Mouse (Mus musculus) limb, embryonic 14.5 days (tissue): ENCODE data around the gene Prrc2b. TPM values are rescaled to one million over a fixed set of nuclear protein-coding genes. Genes with fewer than 3 reads are reported as not detected.

Source experiments
- ATAC-seq: fragments of 200-750 bp; cut with Nextera tagmentation; 2 replicates; pipeline ENCODE4 v1.8.0; 2017; ENCODE audit warnings: low read depth, moderate number of reproducible peaks, moderate TSS enrichment; ENCODE audit not compliant: low FRiP score
- DNase-seq: peaks from one replicate; pipeline ENCODE4 v3.0.0-alpha.2; 2015; ENCODE audit warnings: low spot score
- H3K27ac ChIP-seq: fragments of 300-500 bp; sonication (generic); replicated peaks from 2 replicates; pipeline ENCODE4 v1.5.1; 2014; ENCODE audit warnings: low read depth, mild to moderate bottlenecking, low read length, moderate library complexity, mixed read lengths
- H3K27me3 ChIP-seq: fragments of 300-500 bp; sonication (generic); 2 replicates; pipeline ENCODE4 v1.6.1; 2014; ENCODE audit warnings: low read length, mixed read lengths; ENCODE audit not compliant: control insufficient read depth, insufficient read depth
- H3K36me3 ChIP-seq: fragments of 300-500 bp; sonication (generic); 2 replicates; pipeline ENCODE4 v1.6.1; 2014; ENCODE audit warnings: mild to moderate bottlenecking, low read length, moderate library complexity, mixed read lengths; ENCODE audit not compliant: control insufficient read depth, insufficient read depth
- H3K4me1 ChIP-seq: fragments of 300-500 bp; sonication (generic); 2 replicates; pipeline ENCODE4 v1.6.1; 2014; ENCODE audit warnings: antibody characterized with exemption, low read length, mixed read lengths; ENCODE audit not compliant: control insufficient read depth, insufficient read depth
- H3K4me2 ChIP-seq: fragments of 300-500 bp; sonication (generic); replicated peaks from 2 replicates; pipeline ENCODE4 v1.6.1; 2014; ENCODE audit warnings: low read depth, mild to moderate bottlenecking, low read length, moderate library complexity; ENCODE audit not compliant: severe bottlenecking
- H3K4me3 ChIP-seq: fragments of 300-500 bp; sonication (generic); replicated peaks from 2 replicates; pipeline ENCODE4 v1.5.1; 2014; ENCODE audit warnings: low read length
- H3K9ac ChIP-seq: fragments of 300-500 bp; sonication (generic); 2 replicates; pipeline ENCODE4 v1.6.1; 2014; ENCODE audit warnings: mild to moderate bottlenecking, low read depth, low read length, moderate library complexity; ENCODE audit not compliant: severe bottlenecking
- H3K9me3 ChIP-seq: fragments of 300-500 bp; sonication (generic); 2 replicates; pipeline ENCODE4 v1.6.1; 2016; ENCODE audit warnings: low read length; ENCODE audit not compliant: control insufficient read depth
- POLR2A ChIP-seq: fragments of 200-500 bp; IDR thresholded peaks from 2 replicates; pipeline ENCODE4 v1.8.0; 2012; ENCODE audit warnings: inconsistent platforms, mild to moderate bottlenecking, moderate library complexity, borderline replicate concordance; ENCODE audit not compliant: insufficient read depth, insufficient read length; ENCODE audit errors: extremely low read depth
- WGBS: fragments of 180-500 bp; shearing (Covaris S2); extraction: QIAGEN DNeasy Blood & Tissue Kit; methylation state at CpG from one replicate; pipeline ENCODE4 v1.1.7; 2014; 5-methylcytosine and 5-hydroxymethylcytosine counted together
- microRNA-seq: library from miRNA; unstranded; fragments of <30 nt; microRNA quantifications from one replicate; pipeline ENCODE4, GENCODE M21; 2016
- polyA plus RNA-seq, 2 experiments: library from polyadenylated mRNA; depleted of rRNA in 1 of 2; stranded (reverse) in 1 of 2; unstranded in 1 of 2; fragments of >200 nt; fragmentation: Nextera tagmentation in 1 of 2; extraction: Ambion mirVana in 1 of 2; gene quantifications; 2 replicates each; pipeline versions ENCODE4 v1.2.1 to v1.2.3; 2012 to 2014

Gene Prrc2b
- polyA plus RNA-seq, 2 experiments: 74.6 to 78.2 TPM

- no peak for TF ChIP-seq POLR2A
- Histone ChIP-seq H3K4me2 (no peak overlapping the region), H3K4me3 (no peak overlapping the region), H3K4me1 (no peaks in the 10 kb centered on the region), H3K36me3 (peaks cover 32% of the 10 kb centered on the region), H3K27ac (no peak overlapping the region), H3K9ac (no peak overlapping the region), H3K27me3 (no peaks in the 10 kb centered on the region), H3K9me3 (no peaks in the 10 kb centered on the region)
- 68% methylated on average over 3 of the region's 3 CpGs for whole genome bisulfite sequencing
- ATAC-seq: no peak
- no peak for DNase-seq
Measured at GRCm38 (mm10) chr2:32275823-32276222, 124.9 kb downstream of the Prrc2b start.

- no peak overlapping the region for H3K27ac ChIP-seq
- TF ChIP-seq POLR2A: no peak
- 94% methylated on average over 2 of the region's 2 CpGs for WGBS
- no peak for ATAC-seq
- no peak for DNase-seq
- no peak overlapping the region for H3K9ac ChIP-seq
- no peaks in the 10 kb centered on the region for H3K27me3 ChIP-seq
- peaks cover 78% of the 10 kb centered on the region for H3K36me3 ChIP-seq
- H3K4me1 ChIP-seq: peaks cover 9% of the 10 kb centered on the region
- H3K9me3 ChIP-seq: no peaks in the 10 kb centered on the region
- H3K4me2 ChIP-seq: no peak overlapping the region
- H3K4me3 ChIP-seq: no peak overlapping the region
Measured at GRCm38 (mm10) chr2:32282289-32282688, 131.4 kb downstream of the Prrc2b start.

GRCm38 (mm10) chr2:32282727-32283126, 131.8 kb downstream of the Prrc2b start:
- Histone ChIP-seq H3K36me3 (peaks cover 74% of the 10 kb centered on the region), H3K27ac (no peak overlapping the region), H3K4me1 (peaks cover 9% of the 10 kb centered on the region), H3K27me3 (no peaks in the 10 kb centered on the region), H3K4me3 (no peak overlapping the region), H3K4me2 (no peak overlapping the region), H3K9ac (no peak overlapping the region), H3K9me3 (no peaks in the 10 kb centered on the region)
- peak; percentile 35 for DNase-seq
- ATAC-seq: no peak
- 89% methylated on average over 1 of the region's 1 CpGs for WGBS
- no peak for TF ChIP-seq POLR2A

GRCm38 (mm10) chr2:32283986-32284385, 133.1 kb downstream of the Prrc2b start:
- no peak for ATAC-seq
- H3K36me3 ChIP-seq: peaks cover 61% of the 10 kb centered on the region

More at GRCm38 (mm10) chr2:32283986-32284385, 133.1 kb downstream of the Prrc2b start:
- Histone ChIP-seq H3K9me3 (no peaks in the 10 kb centered on the region), H3K27me3 (no peaks in the 10 kb centered on the region), H3K27ac (no peak overlapping the region), H3K4me1 (peaks cover 11% of the 10 kb centered on the region), H3K9ac (no peak overlapping the region), H3K4me3 (no peak overlapping the region), H3K4me2 (no peak overlapping the region)
- DNase-seq: no peak
- WGBS: 87% methylated on average over 3 of the region's 3 CpGs
- TF ChIP-seq POLR2A: no peak

Small RNA genes within 50 kb of the gene (microRNA-seq; reads per million reads assigned to microRNA genes)
- gene Gm27805: not detected

Other genes starting within 250 kb of the Prrc2b start
- 28.2 and 35.4 TPM in 2 replicates for gene Aif1l, start 200.9 kb upstream of the Prrc2b start, polyA plus RNA-seq (2012; rRNA removed)
- 32.3 and 44.7 TPM in 2 replicates for gene Aif1l, start 200.9 kb upstream of the Prrc2b start, polyA plus RNA-seq (2014; fragmentation: Nextera tagmentation; extraction: Ambion mirVana)
- 41.3 and 48.2 TPM in 2 replicates for gene Nup214, start 176.6 kb upstream of the Prrc2b start, polyA plus RNA-seq (2012; rRNA removed)
- gene Nup214, start 176.6 kb upstream of the Prrc2b start, polyA plus RNA-seq (2014; fragmentation: Nextera tagmentation; extraction: Ambion mirVana): 65.2 and 70.7 TPM in 2 replicates
- gene Fam78a, start 66.2 kb upstream of the Prrc2b start, polyA plus RNA-seq (2012; rRNA removed): 6.4 and 6.6 TPM in 2 replicates
- gene Fam78a, start 66.2 kb upstream of the Prrc2b start, polyA plus RNA-seq (2014; fragmentation: Nextera tagmentation; extraction: Ambion mirVana): 5.1 and 5.9 TPM in 2 replicates
- gene Plpp7, start 55.6 kb upstream of the Prrc2b start, polyA plus RNA-seq (2012; rRNA removed): 11.7 and 15.1 TPM in 2 replicates
- 8.9 and 10.0 TPM in 2 replicates for gene Plpp7, start 55.6 kb upstream of the Prrc2b start, polyA plus RNA-seq (2014; fragmentation: Nextera tagmentation; extraction: Ambion mirVana)
- 36.4 and 45.8 TPM in 2 replicates for gene Pomt1, start 85.5 kb downstream of the Prrc2b start, polyA plus RNA-seq (2012; rRNA removed)
- gene Pomt1, start 85.5 kb downstream of the Prrc2b start, polyA plus RNA-seq (2014; fragmentation: Nextera tagmentation; extraction: Ambion mirVana): 21.7 and 22.9 TPM in 2 replicates
- 64.8 and 69.4 TPM in 2 replicates for gene Uck1, start 109.1 kb downstream of the Prrc2b start, polyA plus RNA-seq (2012; rRNA removed)
- 59.9 and 67.8 TPM in 2 replicates for gene Uck1, start 109.1 kb downstream of the Prrc2b start, polyA plus RNA-seq (2014; fragmentation: Nextera tagmentation; extraction: Ambion mirVana)
- gene Golga2, start 136.3 kb downstream of the Prrc2b start, polyA plus RNA-seq (2012; rRNA removed): 56.4 and 63.1 TPM in 2 replicates
- gene Golga2, start 136.3 kb downstream of the Prrc2b start, polyA plus RNA-seq (2014; fragmentation: Nextera tagmentation; extraction: Ambion mirVana): 32.4 and 33.3 TPM in 2 replicates
- gene Swi5, start 137.0 kb downstream of the Prrc2b start, polyA plus RNA-seq (2012; rRNA removed): 272 and 324 TPM in 2 replicates
- gene Swi5, start 137.0 kb downstream of the Prrc2b start, polyA plus RNA-seq (2014; fragmentation: Nextera tagmentation; extraction: Ambion mirVana): 221 and 244 TPM in 2 replicates
- gene Ciz1, start 201.2 kb downstream of the Prrc2b start, polyA plus RNA-seq (2012; rRNA removed): 196 and 266 TPM in 2 replicates
- 39.5 and 46.5 TPM in 2 replicates for gene Ciz1, start 201.2 kb downstream of the Prrc2b start, polyA plus RNA-seq (2014; fragmentation: Nextera tagmentation; extraction: Ambion mirVana)
- gene Dnm1, start 202.3 kb downstream of the Prrc2b start, polyA plus RNA-seq (2012; rRNA removed): 318 and 459 TPM in 2 replicates
- 46.0 and 60.1 TPM in 2 replicates for gene Dnm1, start 202.3 kb downstream of the Prrc2b start, polyA plus RNA-seq (2014; fragmentation: Nextera tagmentation; extraction: Ambion mirVana)
- gene 1110008P14Rik, start 230.9 kb downstream of the Prrc2b start, polyA plus RNA-seq (2012; rRNA removed): 51.3 and 76.1 TPM in 2 replicates
- 55.3 and 66.9 TPM in 2 replicates for gene 1110008P14Rik, start 230.9 kb downstream of the Prrc2b start, polyA plus RNA-seq (2014; fragmentation: Nextera tagmentation; extraction: Ambion mirVana)
- 1.3 and 2.4 TPM in 2 replicates for gene Lcn2, start 237.2 kb downstream of the Prrc2b start, polyA plus RNA-seq (2012; rRNA removed)
- gene Lcn2, start 237.2 kb downstream of the Prrc2b start, polyA plus RNA-seq (2014; fragmentation: Nextera tagmentation; extraction: Ambion mirVana): 0.97 and 2.8 TPM in 2 replicates
- gene Ptges2, start 244.8 kb downstream of the Prrc2b start, polyA plus RNA-seq (2012; rRNA removed): 29.3 and 30.5 TPM in 2 replicates
- gene Ptges2, start 244.8 kb downstream of the Prrc2b start, polyA plus RNA-seq (2014; fragmentation: Nextera tagmentation; extraction: Ambion mirVana): 26.5 and 30.3 TPM in 2 replicates